Mouse (Mus musculus) brain, embryonic 14.5 days (tissue): ENCODE measurements at regions not wholly inside any gene's neighbourhood (a gene's known extent, or its start where the extent isn't known, plus 50 kb on each side); places are given as distances from the start of the nearest gene placed in this dataset.
A peak's percentile ranks its signal among the peaks of the same experiment; 100 is the strongest.

Experiments
- CTCF ChIP-seq: fragments of 200-500 bp; IDR thresholded peaks from 2 replicates; pipeline ENCODE4 v1.5.1; 2012; ENCODE audit warnings: inconsistent platforms, mild to moderate bottlenecking, moderate library complexity, borderline replicate concordance; ENCODE audit not compliant: insufficient read depth, insufficient read length; ENCODE audit errors: extremely low read depth
- POLR2A ChIP-seq: fragments of 200-500 bp; IDR thresholded peaks from 2 replicates; pipeline ENCODE4 v1.6.1; 2012; ENCODE audit warnings: mild to moderate bottlenecking, inconsistent platforms, borderline replicate concordance; ENCODE audit not compliant: poor library complexity, insufficient read depth, insufficient read length, severe bottlenecking; ENCODE audit errors: extremely low read depth

GRCm38 (mm10) chr5:54280670-54281069 lies 282.4 kb downstream of the Stim2 start:
- TF ChIP-seq CTCF (peak; percentile 25; the same call in 1 of the 2 replicates), POLR2A (no peak)
